Mouse (Mus musculus): ENCODE data around the gene Alox12. TPM values are rescaled to one million over a fixed set of nuclear protein-coding genes. Genes with fewer than 3 reads are reported as not detected.

The Alox12 gene
- polyA plus RNA-seq, 1 experiment, result 1.2 TPM

GRCm38 (mm10) chr11:70214856-70215209 lies 40.3 kb downstream of the Alox12 start:
- Histone ChIP-seq H3K27ac (ENCODE audit: control insufficient read depth, insufficient read depth, low read length) (no peak overlapping the region), H3K4me3 (ENCODE audit: control insufficient read depth, insufficient read depth, low read length) (no peak overlapping the region), H3K36me3 (ENCODE audit: control insufficient read depth, insufficient read depth, low read length) (no peaks in the 10 kb centered on the region), H3K27me3 (ENCODE audit: control insufficient read depth, insufficient read depth, low read length) (peaks cover 12% of the 10 kb centered on the region), H3K4me1 (replicated peaks; ENCODE audit: control insufficient read depth, insufficient read depth, low read length) (no peaks in the 10 kb centered on the region)
- no peak for DNase-seq
- 21% methylated on average over 18 of the region's 18 CpGs for WGBS
- TF ChIP-seq POLR2A (IDR thresholded peaks at IDR 0.05; ENCODE audit: control insufficient read depth, extremely low read depth, insufficient read depth, low read length, poor library complexity), result no peak
- TF ChIP-seq CTCF (IDR thresholded peaks at IDR 0.05; ENCODE audit: borderline replicate concordance, control insufficient read depth, extremely low read depth, insufficient read depth, low read length, poor library complexity), result no peak

DNA sequence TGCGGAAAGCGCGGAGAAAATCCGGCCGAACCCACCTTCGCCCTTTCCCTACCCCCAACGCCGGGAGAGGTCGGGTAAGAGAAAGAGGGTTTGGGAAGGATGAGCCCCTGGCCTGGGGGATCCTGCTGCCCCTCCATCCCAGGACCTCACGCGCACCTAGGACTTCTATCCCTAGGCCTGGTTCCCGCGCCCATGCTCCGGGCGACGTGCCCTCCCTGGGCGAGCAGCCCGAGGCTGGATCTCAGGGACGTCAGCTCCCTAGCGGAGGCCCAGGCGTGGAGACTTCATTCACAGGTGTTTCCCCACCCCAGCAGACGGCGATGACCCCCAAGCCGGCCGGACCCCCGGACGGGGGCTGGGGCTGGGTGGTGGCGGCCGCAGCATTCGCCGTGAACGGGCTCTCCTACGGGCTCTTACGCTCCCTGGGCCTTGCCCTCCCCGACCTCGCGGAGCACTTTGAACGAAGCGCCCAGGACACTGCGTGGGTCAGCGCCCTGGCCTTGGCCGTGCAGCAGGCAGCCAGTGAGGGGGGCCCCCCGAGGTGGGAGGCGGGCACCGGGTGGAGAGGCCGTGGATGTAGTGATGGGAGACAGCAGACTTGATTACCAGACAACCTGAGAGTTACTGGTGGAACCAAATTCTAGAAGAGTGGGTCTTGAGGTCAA lies 40.8 kb downstream of the Alox12 start:
- no peak overlapping the region for H3K4me3 ChIP-seq (ENCODE audit: control insufficient read depth, insufficient read depth, low read length)
- peaks cover 12% of the 10 kb centered on the region for H3K27me3 ChIP-seq (ENCODE audit: control insufficient read depth, insufficient read depth, low read length)
- H3K36me3 ChIP-seq (ENCODE audit: control insufficient read depth, insufficient read depth, low read length), result no peaks in the 10 kb centered on the region
- no peak overlapping the region for H3K27ac ChIP-seq (ENCODE audit: control insufficient read depth, insufficient read depth, low read length)
- H3K4me1 ChIP-seq (replicated peaks; ENCODE audit: control insufficient read depth, insufficient read depth, low read length), result no peaks in the 10 kb centered on the region
- TF ChIP-seq POLR2A (IDR thresholded peaks at IDR 0.05; ENCODE audit: control insufficient read depth, extremely low read depth, insufficient read depth, low read length, poor library complexity), result no peak
- DNase-seq, result no peak
- 5% methylated on average over 46 of the region's 46 CpGs for WGBS

DNA sequence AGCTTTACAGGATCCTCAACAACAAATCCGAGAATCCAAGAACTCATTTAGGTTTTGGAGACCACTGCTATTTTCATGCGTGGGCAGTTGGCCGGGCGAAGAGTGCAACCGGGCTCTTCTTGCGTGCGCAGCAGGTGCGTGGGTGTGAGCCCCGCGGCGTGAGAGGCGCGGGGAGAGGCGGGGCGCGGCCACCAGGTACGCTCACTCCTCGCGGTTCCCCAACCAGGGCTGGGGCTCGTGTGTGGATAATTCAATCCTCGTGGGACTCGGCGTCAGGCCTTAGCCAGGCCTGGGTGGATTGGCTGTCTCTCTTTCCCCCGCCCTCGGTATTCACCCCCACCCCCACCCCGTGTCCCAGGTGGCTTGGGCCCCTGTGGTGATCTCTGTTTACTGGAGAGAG lies 41.4 kb downstream of the Alox12 start:
- no peak overlapping the region for H3K27ac ChIP-seq (ENCODE audit: control insufficient read depth, insufficient read depth, low read length)
- no peak for TF ChIP-seq POLR2A (IDR thresholded peaks at IDR 0.05; ENCODE audit: control insufficient read depth, extremely low read depth, insufficient read depth, low read length, poor library complexity)
- no peak for TF ChIP-seq CTCF (IDR thresholded peaks at IDR 0.05; ENCODE audit: borderline replicate concordance, control insufficient read depth, extremely low read depth, insufficient read depth, low read length, poor library complexity)
- no peak overlapping the region for H3K4me3 ChIP-seq (ENCODE audit: control insufficient read depth, insufficient read depth, low read length)
- DNase-seq, result no peak
- H3K27me3 ChIP-seq (ENCODE audit: control insufficient read depth, insufficient read depth, low read length), result peaks cover 12% of the 10 kb centered on the region
- H3K36me3 ChIP-seq (ENCODE audit: control insufficient read depth, insufficient read depth, low read length), result no peaks in the 10 kb centered on the region
- 6% methylated on average over 26 of the region's 26 CpGs for WGBS
- H3K4me1 ChIP-seq (replicated peaks; ENCODE audit: control insufficient read depth, insufficient read depth, low read length), result no peaks in the 10 kb centered on the region

DNA sequence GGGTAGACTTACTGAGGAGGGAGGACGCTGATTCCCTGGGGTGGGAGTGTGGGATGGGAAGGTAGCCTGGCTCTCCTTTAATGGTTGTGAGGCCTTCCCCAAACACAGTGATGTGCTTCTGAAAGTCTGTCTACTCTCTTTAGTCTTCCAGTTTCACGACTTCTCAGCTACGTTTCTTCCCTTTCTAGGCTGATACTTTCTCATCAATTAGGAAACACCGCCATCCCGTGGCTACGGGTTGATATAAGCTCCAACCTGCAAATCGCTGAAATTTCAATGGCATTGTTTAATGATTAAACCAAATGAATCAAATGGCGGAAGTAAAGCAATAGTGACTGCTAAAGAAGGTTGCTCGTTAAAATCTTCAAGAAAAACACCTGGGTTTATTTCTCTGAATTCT lies 42.3 kb downstream of the Alox12 start:
- peaks cover 12% of the 10 kb centered on the region for H3K27me3 ChIP-seq (ENCODE audit: control insufficient read depth, insufficient read depth, low read length)
- H3K4me1 ChIP-seq (replicated peaks; ENCODE audit: control insufficient read depth, insufficient read depth, low read length), result no peaks in the 10 kb centered on the region
- DNase-seq, result peak; percentile 54
- TF ChIP-seq POLR2A (IDR thresholded peaks at IDR 0.05; ENCODE audit: control insufficient read depth, extremely low read depth, insufficient read depth, low read length, poor library complexity) (no peak), CTCF (IDR thresholded peaks at IDR 0.05; ENCODE audit: borderline replicate concordance, control insufficient read depth, extremely low read depth, insufficient read depth, low read length, poor library complexity) (no peak)
- H3K27ac ChIP-seq (ENCODE audit: control insufficient read depth, insufficient read depth, low read length), result no peak overlapping the region
- no peaks in the 10 kb centered on the region for H3K36me3 ChIP-seq (ENCODE audit: control insufficient read depth, insufficient read depth, low read length)
- H3K4me3 ChIP-seq (ENCODE audit: control insufficient read depth, insufficient read depth, low read length), result no peak overlapping the region
- 9% methylated on average over 9 of the region's 9 CpGs for WGBS

GRCm38 (mm10) chr11:70212423-70212822 lies 42.7 kb downstream of the Alox12 start, which contains the start of gene Slc16a11:
TSS of gene Slc16a11 (plus strand) at chr11:70212752.
- H3K27ac ChIP-seq (ENCODE audit: control insufficient read depth, insufficient read depth, low read length), result no peak within 1 kb of the TSS
- no peaks in the 10 kb centered on the region for H3K36me3 ChIP-seq (ENCODE audit: control insufficient read depth, insufficient read depth, low read length)
- H3K27me3 ChIP-seq (ENCODE audit: control insufficient read depth, insufficient read depth, low read length), result peaks cover 12% of the 10 kb centered on the region
- no peak for DNase-seq
- no peak for TF ChIP-seq POLR2A (IDR thresholded peaks at IDR 0.05; ENCODE audit: control insufficient read depth, extremely low read depth, insufficient read depth, low read length, poor library complexity)
- TF ChIP-seq CTCF (IDR thresholded peaks at IDR 0.05; ENCODE audit: borderline replicate concordance, control insufficient read depth, extremely low read depth, insufficient read depth, low read length, poor library complexity), result no peak
- H3K4me3 ChIP-seq (ENCODE audit: control insufficient read depth, insufficient read depth, low read length), result no peak within 1 kb of the TSS
- H3K4me1 ChIP-seq (replicated peaks; ENCODE audit: control insufficient read depth, insufficient read depth, low read length), result no peaks in the 10 kb centered on the region
- WGBS, result 85% methylated on average over 6 of the region's 6 CpGs

- WGBS, result 95% methylated on average over 6 of the region's 6 CpGs
- Histone ChIP-seq H3K4me1 (replicated peaks; ENCODE audit: control insufficient read depth, insufficient read depth, low read length) (no peaks in the 10 kb centered on the region), H3K27me3 (ENCODE audit: control insufficient read depth, insufficient read depth, low read length) (peaks cover 12% of the 10 kb centered on the region), H3K4me3 (ENCODE audit: control insufficient read depth, insufficient read depth, low read length) (no peak overlapping the region), H3K36me3 (ENCODE audit: control insufficient read depth, insufficient read depth, low read length) (no peaks in the 10 kb centered on the region), H3K27ac (ENCODE audit: control insufficient read depth, insufficient read depth, low read length) (no peak overlapping the region)
- DNase-seq, result no peak
- TF ChIP-seq POLR2A (IDR thresholded peaks at IDR 0.05; ENCODE audit: control insufficient read depth, extremely low read depth, insufficient read depth, low read length, poor library complexity) (no peak), CTCF (IDR thresholded peaks at IDR 0.05; ENCODE audit: borderline replicate concordance, control insufficient read depth, extremely low read depth, insufficient read depth, low read length, poor library complexity) (no peak)
Measured at GRCm38 (mm10) chr11:70211972-70212371, 43.2 kb downstream of the Alox12 start.

GRCm38 (mm10) chr11:70210681-70211080 lies 44.5 kb downstream of the Alox12 start:
- 96% methylated on average over 2 of the region's 2 CpGs for WGBS

More at GRCm38 (mm10) chr11:70210681-70211080, 44.5 kb downstream of the Alox12 start:
- Histone ChIP-seq H3K4me1 (replicated peaks; ENCODE audit: control insufficient read depth, insufficient read depth, low read length) (no peaks in the 10 kb centered on the region), H3K27me3 (ENCODE audit: control insufficient read depth, insufficient read depth, low read length) (peaks cover 11% of the 10 kb centered on the region), H3K27ac (ENCODE audit: control insufficient read depth, insufficient read depth, low read length) (no peak overlapping the region), H3K36me3 (ENCODE audit: control insufficient read depth, insufficient read depth, low read length) (no peaks in the 10 kb centered on the region), H3K4me3 (ENCODE audit: control insufficient read depth, insufficient read depth, low read length) (no peak overlapping the region)
- DNase-seq, result no peak
- TF ChIP-seq POLR2A (IDR thresholded peaks at IDR 0.05; ENCODE audit: control insufficient read depth, extremely low read depth, insufficient read depth, low read length, poor library complexity) (no peak), CTCF (IDR thresholded peaks at IDR 0.05; ENCODE audit: borderline replicate concordance, control insufficient read depth, extremely low read depth, insufficient read depth, low read length, poor library complexity) (no peak)

All from thymus, adult 2 months (tissue).